Mouse (Mus musculus) splenic B cell, adult 2 months (primary cell): ENCODE measurements at regions not wholly inside any gene's neighbourhood (a gene's known extent, or its start where the extent isn't known, plus 50 kb on each side); places are given as distances from the start of the nearest gene placed in this dataset.
A peak's percentile ranks its signal among the peaks of the same experiment; 100 is the strongest.
"Not testable (repeated sequence)": the region's sequence is repeated elsewhere in the genome, so short reads cannot be mapped to it uniquely, and the experiment has no call there.

Experiments used
- DNase-seq: peaks from one replicate; pipeline ENCODE4 v3.0.0-alpha.2; 2011; ENCODE audit warnings: low read depth, low spot score
- H3K27me3 ChIP-seq: 2 replicates; pipeline ENCODE4 v1.6.1; 2012; ENCODE audit warnings: mild to moderate bottlenecking, low read length, moderate library complexity, mixed read lengths; ENCODE audit not compliant: control insufficient read depth, poor library complexity, insufficient read depth, severe bottlenecking
- H3K36me3 ChIP-seq: 2 replicates; pipeline ENCODE4 v1.6.1; 2012; ENCODE audit warnings: mild to moderate bottlenecking, low read length, moderate library complexity, mixed read lengths; ENCODE audit not compliant: control insufficient read depth, poor library complexity, insufficient read depth, severe bottlenecking

- no peaks in the 10 kb centered on the region for H3K36me3 ChIP-seq
- H3K27me3 ChIP-seq: no peaks in the 10 kb centered on the region
- no peak for DNase-seq
These were observed 462.9 kb upstream of the Pom121l12 start for GRCm38 (mm10) chr11:14136142-14136541.

- H3K27me3 ChIP-seq, H3K36me3 ChIP-seq: not testable (repeated sequence)
- DNase-seq: peak; percentile 44
These were observed 456.7 kb upstream of the Pom121l12 start for GRCm38 (mm10) chr11:14142376-14142775.

- Histone ChIP-seq H3K27me3 (no peaks in the 10 kb centered on the region), H3K36me3 (no peaks in the 10 kb centered on the region)
- DNase-seq: no peak
These were observed 451.4 kb upstream of the Pom121l12 start for GRCm38 (mm10) chr11:14147639-14148038.

- DNase-seq: no peak
- H3K36me3 ChIP-seq: no peaks in the 10 kb centered on the region
- H3K27me3 ChIP-seq: no peaks in the 10 kb centered on the region
These were observed 439.7 kb upstream of the Pom121l12 start for GRCm38 (mm10) chr11:14159366-14159765.

DNA sequence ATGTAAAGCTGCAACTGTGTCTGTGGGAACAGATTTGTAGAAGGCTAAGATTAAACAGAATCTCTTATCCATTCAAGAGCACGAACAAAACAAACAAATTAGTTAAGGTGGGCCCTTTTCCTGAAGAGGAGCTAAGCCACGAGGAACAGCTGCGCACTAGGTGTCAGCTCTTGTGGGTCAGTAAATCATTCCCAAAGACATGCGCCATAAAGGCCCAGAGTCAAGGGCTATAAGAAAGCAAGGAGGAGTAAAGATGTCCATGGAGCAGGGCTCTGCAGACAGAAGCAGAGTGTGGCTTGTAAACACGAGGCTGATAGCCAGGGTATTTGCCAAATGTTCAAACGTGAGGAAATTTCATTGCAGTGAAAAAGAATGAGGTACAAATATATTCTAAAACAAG lies 429.6 kb upstream of the Pom121l12 start:
- Histone ChIP-seq H3K36me3 (no peaks in the 10 kb centered on the region), H3K27me3 (no peaks in the 10 kb centered on the region)
- DNase-seq: no peak

GRCm38 (mm10) chr11:14174594-14174993 lies 424.5 kb upstream of the Pom121l12 start:
- no peaks in the 10 kb centered on the region for H3K27me3 ChIP-seq
- no peak for DNase-seq

GRCm38 (mm10) chr11:14182020-14182419 lies 417.1 kb upstream of the Pom121l12 start:
- H3K27me3 ChIP-seq: no peaks in the 10 kb centered on the region
- DNase-seq: no peak
- no peaks in the 10 kb centered on the region for H3K36me3 ChIP-seq

More at GRCm38 (mm10) chr11:14174594-14174993, 424.5 kb upstream of the Pom121l12 start:
- H3K36me3 ChIP-seq: no peaks in the 10 kb centered on the region

DNA sequence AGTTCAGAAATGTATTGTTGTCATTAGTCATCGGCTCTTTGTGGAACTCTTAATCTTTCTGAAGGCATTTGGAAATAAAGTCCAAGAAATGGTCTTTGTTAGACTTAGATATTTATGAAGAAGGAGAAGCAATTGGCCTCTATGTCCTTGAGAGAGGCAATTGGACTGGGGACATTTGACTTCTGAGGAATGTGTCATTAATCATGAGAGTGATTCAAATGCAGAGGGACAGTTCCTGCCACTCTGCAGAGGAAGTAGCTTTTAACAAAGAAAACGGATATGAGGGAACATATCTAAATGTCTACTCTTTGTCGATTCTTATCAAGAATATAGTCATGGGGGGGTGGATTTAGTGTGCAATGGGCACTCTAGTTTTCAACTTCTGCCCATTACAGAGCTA lies 416.6 kb upstream of the Pom121l12 start:
- Histone ChIP-seq H3K36me3 (no peaks in the 10 kb centered on the region), H3K27me3 (no peaks in the 10 kb centered on the region)
- DNase-seq: no peak

DNA sequence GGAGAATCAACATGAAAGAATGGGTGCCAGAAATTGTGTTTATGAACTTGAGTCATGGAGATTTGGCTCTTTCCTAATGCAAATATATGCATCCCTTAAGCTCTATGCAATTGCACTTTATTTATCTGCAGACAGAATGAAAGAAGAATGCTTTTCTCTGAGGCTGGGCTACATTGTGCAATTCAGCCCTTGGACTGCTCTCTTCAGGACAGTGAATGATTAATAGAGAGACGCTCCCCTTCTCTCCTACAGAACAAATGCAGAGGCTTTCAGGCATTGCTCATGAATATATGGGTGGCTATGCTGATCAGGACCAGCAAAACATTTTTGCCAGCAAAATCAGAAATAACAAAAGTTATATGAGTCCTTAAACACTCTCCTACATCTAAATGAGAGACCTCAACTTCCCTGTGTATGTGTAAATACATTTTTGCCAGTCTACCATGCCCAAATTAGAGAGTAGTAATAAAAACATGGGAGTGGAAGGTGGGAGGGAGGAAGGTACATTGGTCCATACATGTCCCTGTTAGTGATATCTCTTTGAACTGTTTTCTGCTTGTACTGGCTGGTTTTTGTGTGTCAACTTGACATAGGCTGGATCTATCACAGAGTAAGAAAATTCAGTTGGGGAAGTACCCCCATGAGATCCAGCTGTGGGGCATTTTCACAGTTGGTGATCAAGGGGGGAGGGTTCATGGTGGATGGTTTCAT lies 415.7 kb upstream of the Pom121l12 start:
- no peak for DNase-seq
- no peaks in the 10 kb centered on the region for H3K27me3 ChIP-seq
- H3K36me3 ChIP-seq: no peaks in the 10 kb centered on the region

DNA sequence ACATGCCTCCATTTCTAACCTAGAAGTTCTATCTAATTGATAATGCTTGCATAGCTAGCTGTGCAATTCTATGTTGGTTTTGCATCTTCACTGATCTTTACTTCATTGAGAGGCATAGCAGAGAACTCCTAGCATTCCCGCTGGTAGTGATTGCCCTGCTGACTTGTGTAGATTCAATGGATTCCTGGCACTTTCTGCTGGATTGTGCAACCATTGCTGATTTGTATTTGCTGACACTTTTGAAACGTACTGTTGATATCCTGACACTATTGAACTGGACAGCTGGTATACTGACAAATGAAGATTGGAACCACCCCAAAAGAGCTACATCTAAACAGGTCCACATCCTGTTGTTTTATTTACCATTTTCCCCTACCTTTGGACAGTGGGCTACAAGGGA lies 404.0 kb upstream of the Pom121l12 start:
- Histone ChIP-seq H3K27me3 (no peaks in the 10 kb centered on the region), H3K36me3 (no peaks in the 10 kb centered on the region)
- no peak for DNase-seq
